Mouse (Mus musculus) heart, embryonic 16.5 days (tissue): ENCODE results near the gene Krt34. TPM values are rescaled to one million over a fixed set of nuclear protein-coding genes. Genes with fewer than 3 reads are reported as not detected.

Experiments used
- ATAC-seq: fragments of 200-750 bp; cut with Nextera tagmentation; replicated peaks from 2 replicates; pipeline ENCODE4 v1.8.0; 2017; ENCODE audit warnings: moderate number of reproducible peaks; ENCODE audit not compliant: insufficient read depth, low FRiP score; ENCODE audit errors: extremely low read depth
- H3K27ac ChIP-seq: fragments of 300-500 bp; sonication (generic); 2 replicates; pipeline ENCODE4 v1.5.1; 2014; ENCODE audit warnings: mild to moderate bottlenecking, low read length, control low read depth, moderate library complexity
- H3K27me3 ChIP-seq: fragments of 300-500 bp; sonication (generic); 2 replicates; pipeline ENCODE4 v1.6.1; 2014; ENCODE audit warnings: low read length, mixed read lengths; ENCODE audit not compliant: control insufficient read depth, insufficient read depth
- H3K36me3 ChIP-seq: fragments of 300-500 bp; sonication (generic); 2 replicates; pipeline ENCODE4 v1.6.1; 2014; ENCODE audit not compliant: control insufficient read depth, insufficient read depth
- H3K4me1 ChIP-seq: fragments of 300-500 bp; sonication (generic); 2 replicates; pipeline ENCODE4 v1.6.1; 2014; ENCODE audit warnings: low read length, mixed read lengths; ENCODE audit not compliant: control insufficient read depth, insufficient read depth
- H3K4me2 ChIP-seq: fragments of 300-500 bp; sonication (generic); 2 replicates; pipeline ENCODE4 v1.6.1; 2014; ENCODE audit warnings: low read depth, mild to moderate bottlenecking, control low read depth, low read length
- H3K4me3 ChIP-seq: fragments of 300-500 bp; sonication (generic); 2 replicates; pipeline ENCODE4 v1.5.1; 2014; ENCODE audit warnings: mild to moderate bottlenecking, control low read depth, low read length
- H3K9ac ChIP-seq: fragments of 300-500 bp; sonication (generic); 2 replicates; pipeline ENCODE4 v1.6.1; 2014; ENCODE audit warnings: low read length, control low read depth
- H3K9me3 ChIP-seq: fragments of 300-500 bp; sonication (generic); replicated peaks from 2 replicates; pipeline ENCODE4 v1.6.1; 2016; ENCODE audit warnings: low read length; ENCODE audit not compliant: control insufficient read depth
- WGBS: fragments of 180-500 bp; shearing (Covaris S2); extraction: QIAGEN DNeasy Blood & Tissue Kit; methylation state at CpG from one replicate; pipeline ENCODE4 v1.1.7; 2014; 5-methylcytosine and 5-hydroxymethylcytosine counted together
- polyA plus RNA-seq: library from polyadenylated mRNA; unstranded; fragments of >200 nt; fragmentation: Nextera tagmentation; extraction: Ambion mirVana; gene quantifications from 2 replicates; pipeline ENCODE4 v1.2.1, GENCODE M21; 2015

Krt34 gene
- not detected in 2 replicates for polyA plus RNA-seq

- 85% methylated on average over 6 of the region's 6 CpGs for WGBS
- ATAC-seq: no peak
- H3K36me3 ChIP-seq: no peaks in the 10 kb centered on the region
- peaks cover under 1% of the 10 kb centered on the region; the same call in 1 of the 2 replicates for H3K4me1 ChIP-seq
- H3K9ac ChIP-seq: no peak within 1 kb of the TSS
- H3K27me3 ChIP-seq: no peaks in the 10 kb centered on the region
- no peak within 1 kb of the TSS for H3K4me3 ChIP-seq
- no peaks in the 10 kb centered on the region for H3K9me3 ChIP-seq
- H3K4me2 ChIP-seq: no peak within 1 kb of the TSS
- no peak within 1 kb of the TSS for H3K27ac ChIP-seq
Measured at GRCm38 (mm10) chr11:100041454-100041853, at the start of gene Krt34. Gene Krt34 (minus strand): TSS chr11:100041554.

GRCm38 (mm10) chr11:100088378-100089025 is 47.1 kb upstream of the Krt34 start:
- WGBS: 58% methylated on average over 7 of the region's 7 CpGs
- Histone ChIP-seq H3K27ac (no peak overlapping the region), H3K36me3 (no peaks in the 10 kb centered on the region), H3K4me1 (no peaks in the 10 kb centered on the region), H3K9me3 (no peaks in the 10 kb centered on the region), H3K4me2 (no peak overlapping the region), H3K9ac (no peak overlapping the region), H3K27me3 (no peaks in the 10 kb centered on the region), H3K4me3 (no peak overlapping the region)
- ATAC-seq: no peak

- WGBS: 86% methylated on average over 10 of the region's 10 CpGs
- H3K4me3 ChIP-seq: no peak within 1 kb of the TSS
- H3K4me2 ChIP-seq: no peak within 1 kb of the TSS
- H3K27me3 ChIP-seq: no peaks in the 10 kb centered on the region
- ATAC-seq: no peak
- H3K9me3 ChIP-seq: no peaks in the 10 kb centered on the region
- H3K36me3 ChIP-seq: no peaks in the 10 kb centered on the region
- no peak within 1 kb of the TSS for H3K27ac ChIP-seq
- H3K4me1 ChIP-seq: no peaks in the 10 kb centered on the region
- H3K9ac ChIP-seq: no peak within 1 kb of the TSS
Measured at GRCm38 (mm10) chr11:100087861-100088260, 46.5 kb upstream of the Krt34 start, which contains the start of gene Krt32. Gene Krt32 (minus strand): TSS chr11:100088226.

- no peaks in the 10 kb centered on the region; the same call in 1 of the 2 replicates for H3K4me1 ChIP-seq
- H3K4me3 ChIP-seq: no peak overlapping the region
- H3K4me2 ChIP-seq: no peak overlapping the region
- no peak for ATAC-seq
- H3K9me3 ChIP-seq: no peaks in the 10 kb centered on the region
- H3K27ac ChIP-seq: no peak overlapping the region
- no peaks in the 10 kb centered on the region for H3K27me3 ChIP-seq
- 67% methylated on average over 1 of the region's 1 CpGs for WGBS
- no peaks in the 10 kb centered on the region for H3K36me3 ChIP-seq
- no peak overlapping the region for H3K9ac ChIP-seq
Measured at GRCm38 (mm10) chr11:100073873-100074272, 32.5 kb upstream of the Krt34 start.

- Histone ChIP-seq H3K4me1 (peaks cover 12% of the 10 kb centered on the region), H3K27ac (no peak overlapping the region), H3K4me2 (no peak overlapping the region), H3K36me3 (no peaks in the 10 kb centered on the region), H3K9me3 (no peaks in the 10 kb centered on the region), H3K27me3 (no peaks in the 10 kb centered on the region), H3K4me3 (no peak overlapping the region), H3K9ac (no peak overlapping the region)
- ATAC-seq: peak; percentile 41; the same call in 1 of the 2 replicates
- WGBS: 61% methylated on average over 17 of the region's 17 CpGs
Measured at GRCm38 (mm10) chr11:100067293-100068036, 26.1 kb upstream of the Krt34 start.

- Histone ChIP-seq H3K36me3 (no peaks in the 10 kb centered on the region), H3K27me3 (no peaks in the 10 kb centered on the region), H3K27ac (no peak overlapping the region; the same call in 1 of the 2 replicates), H3K4me3 (no peak overlapping the region), H3K4me1 (peaks cover 12% of the 10 kb centered on the region), H3K4me2 (no peak overlapping the region), H3K9ac (no peak overlapping the region), H3K9me3 (no peaks in the 10 kb centered on the region)
- ATAC-seq: 0 out of 2 replicates have a peak, but pooled peaks have one; percentile 37
- 36% methylated on average over 12 of the region's 12 CpGs for WGBS
Measured at GRCm38 (mm10) chr11:100066236-100067010, 25.1 kb upstream of the Krt34 start.

GRCm38 (mm10) chr11:100058875-100059274 is 17.5 kb upstream of the Krt34 start:
- H3K36me3 ChIP-seq: no peaks in the 10 kb centered on the region
- H3K27me3 ChIP-seq: no peaks in the 10 kb centered on the region
- no peak for ATAC-seq
- H3K9ac ChIP-seq: no peak overlapping the region
- H3K4me3 ChIP-seq: no peak overlapping the region
- peaks cover 2% of the 10 kb centered on the region; the same call in 1 of the 2 replicates for H3K9me3 ChIP-seq
- no peak overlapping the region for H3K4me2 ChIP-seq
- H3K4me1 ChIP-seq: no peaks in the 10 kb centered on the region
- H3K27ac ChIP-seq: no peak overlapping the region
- 70% methylated on average over 8 of the region's 8 CpGs for WGBS

GRCm38 (mm10) chr11:100055686-100056655 is 14.6 kb upstream of the Krt34 start:
- Histone ChIP-seq H3K36me3 (no peaks in the 10 kb centered on the region), H3K27ac (no peak overlapping the region), H3K9me3 (peaks cover 2% of the 10 kb centered on the region; the same call in 1 of the 2 replicates), H3K4me2 (no peak overlapping the region), H3K9ac (no peak overlapping the region), H3K27me3 (no peaks in the 10 kb centered on the region), H3K4me3 (no peak overlapping the region), H3K4me1 (no peaks in the 10 kb centered on the region)
- 62% methylated on average over 9 of the region's 9 CpGs for WGBS
- ATAC-seq: no peak
